Mouse (Mus musculus): Measurements from ENCODE around the gene Fbxo17. TPM values are rescaled to one million over a fixed set of nuclear protein-coding genes. Genes with fewer than 3 reads are reported as not detected.

The Fbxo17 gene
- total RNA-seq, 2 experiments from 2014 or later: 2.0 TPM

GRCm38 (mm10) chr7:28765211-28765610 lies 48.6 kb downstream of the Fbxo17 start:
- intact Hi-C loops (cut with DNase I): no loop called here
- DNase-seq (ENCODE audit: low spot score in 2 of 2): no peak

GRCm38 (mm10) chr7:28766173-28766879 lies 49.7 kb downstream of the Fbxo17 start, which contains the start of gene Sirt2:
Sirt2 (plus strand) TSS chr7:28766735.
- intact Hi-C loops (cut with DNase I): no loop called here

GRCm38 (mm10) chr7:28766910-28767309 lies 50.3 kb downstream of the Fbxo17 start:
- intact Hi-C loops (cut with DNase I): no loop called here
- DNase-seq (ENCODE audit: low spot score in 2 of 2): no peak

More at GRCm38 (mm10) chr7:28766173-28766879, 49.7 kb downstream of the Fbxo17 start, which contains the start of gene Sirt2:
- peak; percentile 98 for DNase-seq (ENCODE audit: low spot score in 2 of 2)

GRCm38 (mm10) chr7:28767462-28767965 lies 50.9 kb downstream of the Fbxo17 start, which contains the start of gene Nfkbib:
Nfkbib (minus strand) TSS chr7:28767512.
- intact Hi-C loops (cut with DNase I): no loop called here

GRCm38 (mm10) chr7:28769414-28769958 lies 52.9 kb downstream of the Fbxo17 start:
- DNase-seq (ENCODE audit: low spot score in 2 of 2): no peak
- intact Hi-C loops (cut with DNase I): no loop called here

More at GRCm38 (mm10) chr7:28767462-28767965, 50.9 kb downstream of the Fbxo17 start, which contains the start of gene Nfkbib:
- DNase-seq (ENCODE audit: low spot score in 2 of 2): no peak

- intact Hi-C loops (cut with DNase I): no loop called here
- no peak for DNase-seq (ENCODE audit: low spot score in 2 of 2)
Measured at GRCm38 (mm10) chr7:28770309-28770708, 53.7 kb downstream of the Fbxo17 start.

GRCm38 (mm10) chr7:28771867-28772266 lies 55.3 kb downstream of the Fbxo17 start:
- intact Hi-C loops (cut with DNase I): no loop called here

GRCm38 (mm10) chr7:28773163-28773562 lies 56.6 kb downstream of the Fbxo17 start:
- intact Hi-C loops (cut with DNase I): no loop called here
- DNase-seq (ENCODE audit: low spot score in 2 of 2): no peak

More at GRCm38 (mm10) chr7:28771867-28772266, 55.3 kb downstream of the Fbxo17 start:
- DNase-seq (ENCODE audit: low spot score in 2 of 2): no peak

- DNase-seq (ENCODE audit: low spot score in 2 of 2): no peak
- intact Hi-C loops (cut with DNase I): no loop called here
Measured at GRCm38 (mm10) chr7:28774164-28774563, 57.6 kb downstream of the Fbxo17 start.

GRCm38 (mm10) chr7:28775129-28775528 lies 58.5 kb downstream of the Fbxo17 start:
- intact Hi-C loops (cut with DNase I): no loop called here
- DNase-seq (ENCODE audit: low spot score in 2 of 2): no peak

- intact Hi-C loops (cut with DNase I): no loop called here
- DNase-seq (ENCODE audit: low spot score in 2 of 2): no peak
Measured at GRCm38 (mm10) chr7:28778825-28779224, 62.2 kb downstream of the Fbxo17 start.

GRCm38 (mm10) chr7:28780067-28780658 lies 63.6 kb downstream of the Fbxo17 start:
- intact Hi-C loops (cut with DNase I): loop anchor here (10.0 kb wide), 1 partner anchor 255 kb away; no protein-coding TSS in a partner anchor
- DNase-seq (ENCODE audit: low spot score in 2 of 2): peak; percentile 78 to 88

GRCm38 (mm10) chr7:28780857-28781256 lies 64.3 kb downstream of the Fbxo17 start:
- DNase-seq (ENCODE audit: low spot score in 2 of 2): peak; percentile 32 to 33
- intact Hi-C loops (cut with DNase I): loop anchor here (10.0 kb wide), 1 partner anchor 254 kb away; no protein-coding TSS in a partner anchor

GRCm38 (mm10) chr7:28781261-28781663 lies 64.7 kb downstream of the Fbxo17 start:
- no peak for DNase-seq (ENCODE audit: low spot score in 2 of 2)
- intact Hi-C loops (cut with DNase I): loop anchor here (10.0 kb wide), 1 partner anchor 254 kb away; no protein-coding TSS in a partner anchor

GRCm38 (mm10) chr7:28785161-28785560 lies 68.6 kb downstream of the Fbxo17 start:
- DNase-seq (ENCODE audit: low spot score in 2 of 2): no peak
- intact Hi-C loops (cut with DNase I): loop anchor here (10.0 kb wide), 1 partner anchor 250 kb away; no protein-coding TSS in a partner anchor

Other genes with a start within 250 kb of the Fbxo17 start
- not detected for gene Ifnl2, start 206.3 kb upstream of the Fbxo17 start, total RNA-seq (2021)
- gene Ifnl3, start 194.0 kb upstream of the Fbxo17 start, total RNA-seq (2021): not detected
- not detected for gene Sycn, start 175.9 kb upstream of the Fbxo17 start, total RNA-seq (2021)
- under 1 TPM; 0.27 to 0.52 TPM for gene Nccrp1, start 169.6 kb upstream of the Fbxo17 start, total RNA-seq (2021)
- gene Samd4b, start 118.7 kb upstream of the Fbxo17 start, total RNA-seq (2021): 10 to 100 TPM; 68.7 to 68.8 TPM
- 10 to 100 TPM in 1 of 2 experiments, 1 to 10 TPM in 1; 9.0 to 10.4 TPM for gene Pak4, start 118.6 kb upstream of the Fbxo17 start, total RNA-seq (2021)
- 1 to 10 TPM in 1 of 2 experiments, under 1 TPM in 1; 0.99 to 1.5 TPM for gene Acp7, start 85.5 kb upstream of the Fbxo17 start, total RNA-seq (2021)
- gene Fbxo27, start 24.0 kb upstream of the Fbxo17 start, total RNA-seq (2021): 10 to 100 TPM; 23.3 to 25.0 TPM
- gene Mrps12, start 25.0 kb downstream of the Fbxo17 start, total RNA-seq (2021): 10 to 100 TPM; 66.5 to 70.2 TPM
- 10 to 100 TPM; 14.9 to 15.1 TPM for gene Sars2, start 25.2 kb downstream of the Fbxo17 start, total RNA-seq (2021)
- gene Ccer2, start 39.4 kb downstream of the Fbxo17 start, total RNA-seq (2021): 1 to 10 TPM; 1.3 to 2.6 TPM
- gene Sirt2, start 49.9 kb downstream of the Fbxo17 start, total RNA-seq (2021): 100 to 1,000 TPM; 142 to 169 TPM
- 10 to 100 TPM; 34.7 to 38.9 TPM for gene Nfkbib, start 50.7 kb downstream of the Fbxo17 start, total RNA-seq (2021)
- 1 to 10 TPM; 2.3 to 3.1 TPM for gene Rinl, start 72.2 kb downstream of the Fbxo17 start, total RNA-seq (2021)
- gene Hnrnpl, start 91.7 kb downstream of the Fbxo17 start, total RNA-seq (2021): 100 to 1,000 TPM; 414 to 415 TPM
- gene Ech1, start 108.4 kb downstream of the Fbxo17 start, total RNA-seq (2021): 10 to 100 TPM; 45.0 to 47.8 TPM
- gene Lgals4, start 117.0 kb downstream of the Fbxo17 start, total RNA-seq (2021): 1 to 10 TPM; 1.2 to 5.0 TPM
- not detected for gene Lgals7, start 147.0 kb downstream of the Fbxo17 start, total RNA-seq (2021)
- gene Capn12, start 164.6 kb downstream of the Fbxo17 start, total RNA-seq (2021): 1 to 10 TPM in 1 of 2 experiments, under 1 TPM in 1; 0.72 to 1.4 TPM
- 100 to 1,000 TPM; 180 to 203 TPM for gene Actn4, start 245.5 kb downstream of the Fbxo17 start, total RNA-seq (2021)